Mouse (Mus musculus) heart, postnatal 0 days (tissue): ENCODE data around the gene Plin5. TPM values are rescaled to one million over a fixed set of nuclear protein-coding genes. Genes with fewer than 3 reads are reported as not detected.
A peak's percentile ranks its signal among the peaks of the same experiment; 100 is the strongest.

Experiments used
- ATAC-seq: fragments of 200-750 bp; cut with Nextera tagmentation; 2 replicates; pipeline ENCODE4 v1.8.0; 2017; ENCODE audit warnings: low read depth, moderate number of reproducible peaks, moderate library complexity; ENCODE audit not compliant: insufficient read depth
- DNase-seq: peaks from one replicate; pipeline ENCODE4 v3.0.0-alpha.2; 2016; ENCODE audit warnings: low spot score
- H3K27ac ChIP-seq: fragments of 300-500 bp; sonication (generic); 2 replicates; pipeline ENCODE4 v1.5.1; 2014; ENCODE audit warnings: low read depth, mild to moderate bottlenecking
- H3K27me3 ChIP-seq: fragments of 300-500 bp; sonication (generic); 2 replicates; pipeline ENCODE4 v1.6.1; 2014; ENCODE audit warnings: low read length, mixed read lengths; ENCODE audit not compliant: control insufficient read depth, insufficient read depth
- H3K36me3 ChIP-seq: fragments of 300-500 bp; sonication (generic); replicated peaks from 2 replicates; pipeline ENCODE4 v1.6.1; 2014; ENCODE audit warnings: low read length, mixed read lengths; ENCODE audit not compliant: control insufficient read depth, insufficient read depth
- H3K4me1 ChIP-seq: fragments of 300-500 bp; sonication (generic); 2 replicates; pipeline ENCODE4 v1.6.1; 2014; ENCODE audit warnings: antibody characterized with exemption; ENCODE audit not compliant: control insufficient read depth, insufficient read depth
- H3K4me2 ChIP-seq: fragments of 300-500 bp; sonication (generic); 2 replicates; pipeline ENCODE4 v1.6.1; 2014; ENCODE audit warnings: low read depth, mild to moderate bottlenecking, low read length, moderate library complexity
- H3K4me3 ChIP-seq: fragments of 300-500 bp; sonication (generic); 2 replicates; pipeline ENCODE4 v1.5.1; 2014; ENCODE audit warnings: low read depth, low read length
- H3K9ac ChIP-seq: fragments of 300-500 bp; sonication (generic); replicated peaks from 2 replicates; pipeline ENCODE4 v1.6.1; 2014; ENCODE audit warnings: low read depth, low read length, mixed read lengths
- H3K9me3 ChIP-seq: fragments of 300-500 bp; sonication (generic); replicated peaks from 2 replicates; pipeline ENCODE4 v1.6.1; 2016; ENCODE audit warnings: low read length; ENCODE audit not compliant: control insufficient read depth
- CTCF ChIP-seq: IDR thresholded peaks from 2 replicates; pipeline ENCODE4 v1.5.1; 2016; ENCODE audit warnings: antibody characterized with exemption, control low read depth, low read depth
- EP300 ChIP-seq: IDR thresholded peaks from 2 replicates; pipeline ENCODE4 v1.6.1; 2016; ENCODE audit warnings: antibody characterized with exemption, low read depth
- WGBS: fragments of 180-500 bp; shearing (Covaris S2); extraction: QIAGEN DNeasy Blood & Tissue Kit; methylation state at CpG from one replicate; pipeline ENCODE4 v1.1.7; 2014; 5-methylcytosine and 5-hydroxymethylcytosine counted together
- polyA plus RNA-seq: library from polyadenylated mRNA; unstranded; fragments of >200 nt; fragmentation: Nextera tagmentation; extraction: Ambion mirVana; gene quantifications from 2 replicates; pipeline ENCODE4 v1.2.1, GENCODE M21; 2015
- total RNA-seq: library from RNA; depleted of rRNA; stranded (reverse); fragments of >200 nt; gene quantifications from 2 replicates; pipeline ENCODE4 v1.2.3, GENCODE M21; 2014; ENCODE audit warnings: low replicate concordance

Plin5 gene
- total and polyA plus RNA-seq, 2 experiments from 2014 or later: 55.7 to 58.8 TPM

GRCm38 (mm10) chr17:56139355-56139754 lies 22.0 kb upstream of the Plin5 start:
- Histone ChIP-seq H3K4me1 (peaks cover 13% of the 10 kb centered on the region), H3K9me3 (no peaks in the 10 kb centered on the region), H3K36me3 (no peaks in the 10 kb centered on the region), H3K4me2 (peak overlapping the region; percentile 94), H3K27ac (no peak overlapping the region), H3K27me3 (peaks cover 70% of the 10 kb centered on the region), H3K9ac (peak overlapping the region; percentile 37; the same call in 1 of the 2 replicates), H3K4me3 (peak overlapping the region; percentile 60)
- TF ChIP-seq EP300 (no peak), CTCF (no peak)
- ATAC-seq: no peak
- WGBS: 20% methylated on average over 14 of the region's 21 CpGs
- no peak for DNase-seq

- no peaks in the 10 kb centered on the region for H3K9me3 ChIP-seq
- ATAC-seq (no peak), DNase-seq (no peak)
- H3K9ac ChIP-seq: no peak overlapping the region
- H3K4me1 ChIP-seq: peaks cover 20% of the 10 kb centered on the region
- H3K4me2 ChIP-seq: peak overlapping the region; percentile 24; the same call in 1 of the 2 replicates
- 25% methylated on average over 25 of the region's 25 CpGs for whole genome bisulfite sequencing
- no peaks in the 10 kb centered on the region for H3K36me3 ChIP-seq
- no peak overlapping the region for H3K4me3 ChIP-seq
- peaks cover 57% of the 10 kb centered on the region for H3K27me3 ChIP-seq
- H3K27ac ChIP-seq: no peak overlapping the region
- TF ChIP-seq CTCF (no peak), EP300 (no peak)
These were observed 20.6 kb upstream of the Plin5 start for GRCm38 (mm10) chr17:56137839-56138613.

- ATAC-seq (no peak), DNase-seq (no peak)
- no peak for TF ChIP-seq CTCF
- TF ChIP-seq EP300: no peak
- Histone ChIP-seq H3K4me1 (peaks cover 15% of the 10 kb centered on the region), H3K4me2 (no peak overlapping the region), H3K36me3 (no peaks in the 10 kb centered on the region), H3K4me3 (no peak overlapping the region), H3K27me3 (peaks cover 43% of the 10 kb centered on the region), H3K27ac (no peak overlapping the region), H3K9ac (no peak overlapping the region), H3K9me3 (no peaks in the 10 kb centered on the region)
- 66% methylated on average over 7 of the region's 7 CpGs for WGBS
These were observed 19.2 kb upstream of the Plin5 start for GRCm38 (mm10) chr17:56136558-56136957.

- WGBS: 1% methylated on average over 27 of the region's 27 CpGs
- H3K9me3 ChIP-seq: 0 out of 2 replicates have a peak, but pooled peaks cover 5% of the 10 kb centered on the region
- H3K4me1 ChIP-seq: peaks cover 11% of the 10 kb centered on the region
- ATAC-seq: no peak
- H3K27ac ChIP-seq: peak overlapping the region; percentile 85
- TF ChIP-seq EP300: no peak
- peak; percentile 67 for TF ChIP-seq CTCF
- H3K9ac ChIP-seq: no peak overlapping the region
- peak overlapping the region; percentile 32 for H3K4me3 ChIP-seq
- H3K36me3 ChIP-seq: no peaks in the 10 kb centered on the region
- H3K4me2 ChIP-seq: peak overlapping the region; percentile 63
- H3K27me3 ChIP-seq: peaks cover 22% of the 10 kb centered on the region
- DNase-seq: peak; percentile 37
These were observed 17.1 kb upstream of the Plin5 start for GRCm38 (mm10) chr17:56134463-56134971.

- DNase-seq (peak; percentile 79), ATAC-seq (peak; percentile 77)
- Histone ChIP-seq H3K4me3 (peak overlapping the region; percentile 32), H3K9ac (peak overlapping the region; percentile 37; the same call in 1 of the 2 replicates), H3K9me3 (0 out of 2 replicates have a peak, but pooled peaks cover 5% of the 10 kb centered on the region), H3K4me1 (peaks cover 10% of the 10 kb centered on the region), H3K27me3 (peaks cover 14% of the 10 kb centered on the region), H3K27ac (peak overlapping the region; percentile 85), H3K4me2 (peak overlapping the region; percentile 63), H3K36me3 (no peaks in the 10 kb centered on the region)
- peak; percentile 73; the same call in 1 of the 2 replicates for TF ChIP-seq EP300
- no peak for TF ChIP-seq CTCF
- 19% methylated on average over 18 of the region's 21 CpGs for WGBS
These were observed 16.3 kb upstream of the Plin5 start for GRCm38 (mm10) chr17:56133457-56134363.
